Mouse (Mus musculus): ENCODE measurements around the gene Olfr329-ps.
"Not testable (repeated sequence)": the region's sequence is repeated elsewhere in the genome, so short reads cannot be mapped to it uniquely, and the experiment has no call there.

Olfr329-ps gene

DNA sequence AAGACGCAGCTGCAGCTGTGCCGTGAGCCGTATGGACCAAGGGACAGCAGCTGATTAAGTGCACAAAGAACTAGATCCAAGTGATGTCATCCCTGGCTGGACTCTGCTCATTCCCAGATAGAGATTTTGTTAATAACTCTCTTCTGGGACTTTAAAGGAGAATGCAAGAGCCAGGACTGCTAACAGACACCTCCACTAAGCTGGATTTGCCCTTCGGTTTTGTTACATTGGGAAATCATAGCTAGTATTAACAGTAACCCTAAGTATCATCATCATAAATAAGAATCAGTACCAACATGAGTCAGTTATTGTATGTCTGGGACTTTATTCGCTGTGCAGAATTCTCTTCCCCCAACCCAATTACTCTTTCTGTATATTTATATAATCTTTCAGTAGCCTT, at the start of gene Olfr329-ps:
Gene Olfr329-ps (minus strand): TSS at position 101 of the 400 bp plus-strand sequence.
- no peak for DNase-seq (ENCODE audit: low spot score)

DNA sequence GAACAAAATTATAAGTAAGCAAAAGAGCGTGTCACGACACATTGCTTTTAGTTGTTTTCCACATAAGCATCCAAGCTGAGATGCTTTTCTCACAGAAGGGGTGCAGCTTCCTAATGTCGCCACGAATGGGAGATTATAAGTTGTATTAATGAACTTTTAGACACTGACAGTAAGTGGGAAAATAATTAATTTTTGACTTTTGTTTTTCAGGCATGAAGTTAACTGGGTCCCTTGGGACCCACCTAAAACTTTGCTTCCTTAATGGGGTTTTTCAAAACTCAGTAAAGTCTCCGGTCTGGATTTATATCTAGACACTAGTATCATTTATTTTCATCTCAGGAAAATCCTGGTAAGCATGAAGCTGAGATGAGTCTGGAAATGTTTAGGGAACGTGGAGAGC, 48.6 kb upstream of the Olfr329-ps start, which contains the start of gene Olfr324:
Gene Olfr324 (plus strand): TSS at position 301 of the 400 bp plus-strand sequence.
- no peak for DNase-seq (ENCODE audit: low spot score)

DNA sequence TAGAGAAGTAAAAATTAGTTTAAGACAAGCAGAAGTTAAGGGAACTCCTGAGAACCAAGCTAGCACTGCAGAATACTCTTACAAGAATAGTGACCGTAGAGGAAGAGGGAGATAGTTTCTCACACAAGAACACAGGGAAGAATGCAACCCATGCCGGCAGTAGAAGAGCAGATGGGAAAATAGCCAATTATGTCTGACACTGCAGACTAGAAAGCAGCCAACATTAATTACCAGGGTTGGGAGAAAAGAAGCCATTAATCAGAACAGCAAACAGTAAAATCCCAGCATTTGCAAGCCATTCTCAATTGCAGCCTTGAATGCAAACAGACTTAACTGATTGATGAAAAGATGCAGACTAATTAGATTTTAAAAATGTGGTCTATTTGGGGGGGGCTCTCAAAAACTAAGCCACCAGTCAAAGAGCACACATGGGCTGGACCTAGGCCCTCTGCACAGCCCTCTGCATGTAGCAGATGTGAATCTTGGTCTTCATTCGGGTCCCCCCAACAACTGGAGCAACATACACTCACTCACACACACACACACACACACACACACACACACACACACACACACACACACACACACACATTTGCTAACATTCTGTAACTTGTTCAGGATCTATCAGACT, 42.5 kb upstream of the Olfr329-ps start:
- no peak for DNase-seq (ENCODE audit: low spot score)

DNA sequence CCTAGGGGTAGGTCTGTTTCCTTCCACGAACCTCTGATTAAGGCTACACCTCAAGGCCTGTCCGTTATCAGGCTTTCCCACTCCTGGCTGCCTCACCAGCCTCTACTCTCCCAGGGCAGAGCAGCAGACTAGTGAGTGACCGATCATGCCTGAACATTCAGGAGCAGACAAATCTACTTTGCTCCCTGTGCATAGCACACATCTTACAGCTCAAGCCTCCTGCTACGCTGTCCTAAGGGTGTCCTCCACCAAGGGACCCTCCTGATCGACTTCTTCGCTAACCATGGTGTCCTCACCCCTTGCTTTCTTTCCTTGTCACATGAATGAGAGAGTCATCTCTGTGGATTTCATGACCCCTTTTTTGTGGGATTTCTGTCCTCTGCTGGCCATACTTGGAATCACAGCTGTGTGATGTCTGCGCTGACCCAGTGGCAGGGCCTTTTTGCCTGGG, 41.7 kb upstream of the Olfr329-ps start:
- DNase-seq (ENCODE audit: low spot score), result peak; percentile 41

DNA sequence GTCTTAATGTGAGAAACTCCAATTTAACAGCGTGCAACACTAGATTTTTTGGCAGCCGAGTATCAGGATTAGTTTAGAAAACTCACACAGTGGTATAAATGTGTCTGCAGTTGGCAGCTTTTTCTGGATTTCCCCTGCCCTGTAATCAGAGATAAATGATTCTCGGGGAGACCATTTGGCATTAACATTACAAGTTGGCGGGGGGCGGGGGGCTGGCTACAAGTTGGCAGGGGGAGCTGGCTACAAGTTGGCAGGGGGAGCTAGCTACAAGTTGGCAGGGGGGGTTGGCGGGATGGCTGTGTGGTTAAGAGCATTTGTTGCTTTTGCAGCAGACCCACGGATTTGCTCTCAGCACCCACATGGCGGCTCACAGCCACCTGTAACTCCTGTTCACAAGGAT, 32.4 kb upstream of the Olfr329-ps start:
- DNase-seq (ENCODE audit: low spot score), result no peak

DNA sequence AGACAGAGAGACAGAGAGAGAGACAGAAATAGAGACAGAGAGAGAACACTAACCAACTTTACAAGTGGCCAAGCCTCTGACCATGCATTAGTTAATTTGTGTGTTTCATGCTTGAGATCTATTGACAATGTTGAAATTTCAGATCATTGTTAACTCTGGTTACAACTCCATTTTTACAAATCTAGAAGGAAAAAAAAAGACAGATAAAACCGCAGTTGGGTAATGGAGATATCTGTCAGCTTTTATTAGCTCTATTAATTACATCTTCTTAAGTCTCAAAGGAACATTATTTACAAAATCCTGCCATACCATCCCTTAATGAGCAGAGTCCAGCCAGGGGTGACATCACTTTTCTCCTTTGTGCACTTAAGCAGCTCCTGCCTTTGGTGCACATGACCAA, 31.2 kb upstream of the Olfr329-ps start, which contains the start of gene Olfr325:
Gene Olfr325 (plus strand): TSS at position 301 of the 400 bp plus-strand sequence.
- no peak for DNase-seq (ENCODE audit: low spot score)

DNA sequence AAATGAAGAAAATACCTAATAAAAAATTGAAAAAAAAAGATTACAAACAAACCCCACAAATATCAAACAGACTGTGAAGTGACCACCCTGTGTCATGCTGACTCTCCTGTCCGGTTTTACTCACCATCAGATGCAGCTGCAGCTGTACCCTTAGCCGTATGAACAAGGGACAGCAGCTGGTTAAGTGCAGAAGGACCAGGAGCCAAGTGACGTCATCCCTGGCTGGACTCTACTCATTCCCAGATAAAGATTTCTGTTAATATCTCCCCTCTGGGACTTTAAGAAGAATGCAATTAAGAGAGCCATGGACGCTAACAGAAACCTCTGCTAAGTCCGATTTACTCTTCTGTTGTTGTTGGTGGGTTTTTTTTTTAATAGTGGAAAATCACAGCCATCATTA, 24.2 kb upstream of the Olfr329-ps start, which contains the start of gene Olfr224:
Gene Olfr224 (minus strand): TSS at position 149 of the 400 bp plus-strand sequence.
- DNase-seq (ENCODE audit: low spot score), result no peak

DNA sequence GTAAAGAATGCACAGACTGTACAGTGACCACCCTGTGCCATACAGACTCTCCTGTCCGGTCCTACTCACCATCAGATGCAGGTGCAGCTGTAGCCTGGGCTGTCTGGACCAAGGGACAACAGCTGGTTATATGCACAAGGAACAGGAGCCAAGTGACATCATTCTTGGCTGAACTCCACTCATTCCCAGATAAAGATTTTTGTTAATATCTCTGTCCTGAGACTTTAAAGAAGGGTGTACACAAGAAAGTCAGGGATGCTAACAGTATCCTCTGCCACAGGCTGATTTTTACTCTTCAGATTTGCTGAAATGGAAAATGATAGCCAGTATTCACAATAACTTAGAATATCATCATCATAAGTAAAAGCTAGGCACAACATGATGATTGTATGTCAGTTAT, 9.3 kb upstream of the Olfr329-ps start, which contains the start of gene Olfr328:
Gene Olfr328 (minus strand): TSS at position 101 of the 400 bp plus-strand sequence.
- no peak for DNase-seq (ENCODE audit: low spot score)

DNA sequence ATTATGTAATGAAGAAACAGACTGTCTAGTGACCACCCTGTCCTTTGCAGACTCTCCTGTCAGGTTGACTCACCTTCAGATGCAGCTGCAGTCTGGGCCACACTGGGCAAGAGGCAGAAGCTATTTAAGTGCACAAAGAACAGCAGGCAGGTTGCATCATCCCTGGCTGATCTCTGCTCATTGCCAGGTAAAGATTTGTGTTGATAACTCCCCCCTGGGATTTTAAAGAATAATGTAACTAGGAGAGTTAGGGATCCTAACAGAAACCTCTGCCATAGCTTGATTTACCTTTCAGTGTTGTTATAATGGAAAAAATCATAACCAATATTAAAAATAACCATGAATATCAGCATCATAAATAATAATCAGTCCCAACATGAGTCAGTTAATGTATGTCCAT, 11.5 kb downstream of the Olfr329-ps start, which contains the start of gene Olfr330:
Gene Olfr330 (minus strand): TSS at position 101 of the 400 bp plus-strand sequence.
- not testable (repeated sequence) for DNase-seq (ENCODE audit: low spot score)

DNA sequence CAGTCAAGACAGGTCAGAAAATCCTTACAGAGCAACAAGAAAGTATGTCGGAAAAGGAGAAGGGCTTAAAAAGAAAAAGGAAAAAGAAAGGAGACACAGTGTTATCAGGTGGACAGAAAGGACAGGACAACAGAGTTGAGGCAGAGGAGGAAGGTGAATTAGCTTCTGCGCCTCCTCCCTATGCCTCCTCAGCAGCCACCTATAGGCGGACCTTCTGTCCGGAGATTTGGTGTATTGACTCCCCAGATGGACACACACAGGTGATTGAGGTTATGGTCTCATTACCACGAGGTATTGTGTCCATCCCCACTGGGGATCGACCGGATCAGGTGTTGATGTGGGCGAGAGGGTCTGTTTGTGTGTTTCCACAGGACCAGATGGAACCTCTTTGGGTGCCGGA, 26.5 kb downstream of the Olfr329-ps start:
- DNase-seq (ENCODE audit: low spot score), result not testable (repeated sequence)

DNA sequence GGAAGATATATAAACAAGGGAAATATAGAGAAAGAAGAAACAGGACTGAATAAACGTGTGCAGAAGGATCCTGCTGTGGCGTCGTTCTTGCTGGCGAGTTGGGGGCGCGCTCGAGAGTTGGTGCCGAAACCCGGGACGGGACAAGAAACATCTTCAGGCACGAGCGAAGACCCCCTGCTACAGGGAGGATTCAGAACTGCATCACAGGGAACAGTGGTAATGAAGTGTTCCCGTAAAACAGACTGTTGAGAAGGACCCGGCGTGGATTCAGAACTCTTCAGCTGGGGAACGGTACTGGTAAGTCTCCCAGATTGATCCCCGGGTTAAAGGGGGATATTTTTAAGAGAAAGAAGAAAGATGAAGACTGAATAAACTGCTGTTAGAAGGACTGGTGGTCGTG, 27.3 kb downstream of the Olfr329-ps start:
- not testable (repeated sequence) for DNase-seq (ENCODE audit: low spot score)

DNA sequence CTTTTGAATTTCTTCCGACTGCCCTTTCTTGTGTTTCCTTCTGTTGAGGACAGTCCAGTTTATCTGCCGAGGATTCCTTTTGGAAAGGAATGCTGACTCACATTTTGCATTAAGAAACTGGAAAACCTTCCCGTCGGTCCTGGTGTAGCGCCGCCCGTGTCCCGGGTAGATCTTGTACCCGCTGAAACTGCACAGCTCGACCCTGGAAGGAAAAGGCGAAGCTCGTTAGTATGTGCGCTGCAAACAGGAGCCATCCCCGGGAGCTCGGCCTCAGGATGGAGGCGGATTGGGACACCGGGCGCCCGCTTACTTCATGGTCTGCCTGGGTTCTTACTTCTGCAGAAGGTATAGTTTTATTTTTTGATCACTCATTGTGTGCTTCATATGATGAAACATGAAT, 37.2 kb downstream of the Olfr329-ps start:
- DNase-seq (ENCODE audit: low spot score), result not testable (repeated sequence)

DNA sequence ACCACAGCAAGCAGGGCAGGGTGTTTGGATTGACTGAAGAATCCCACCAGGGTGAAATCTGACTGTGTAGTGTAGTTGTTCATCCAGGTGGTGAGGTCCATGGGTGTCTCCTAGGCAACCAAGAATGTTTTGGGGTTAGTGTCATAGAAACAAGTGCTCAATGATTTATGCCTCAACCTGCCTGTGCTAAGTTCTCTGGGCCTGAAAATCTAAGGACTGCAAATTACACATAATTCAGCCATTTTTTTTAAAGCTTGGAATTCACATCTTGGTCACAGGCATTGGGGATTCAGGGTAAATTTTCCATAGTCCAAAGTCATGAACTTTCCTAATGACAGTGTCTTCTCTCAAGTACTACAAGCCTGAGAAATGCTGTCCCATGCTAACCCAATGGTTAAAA, 43.8 kb downstream of the Olfr329-ps start, which contains the start of gene Olfr331:
Gene Olfr331 (minus strand): TSS at position 101 of the 400 bp plus-strand sequence.
- not testable (repeated sequence) for DNase-seq (ENCODE audit: low spot score)

DNA sequence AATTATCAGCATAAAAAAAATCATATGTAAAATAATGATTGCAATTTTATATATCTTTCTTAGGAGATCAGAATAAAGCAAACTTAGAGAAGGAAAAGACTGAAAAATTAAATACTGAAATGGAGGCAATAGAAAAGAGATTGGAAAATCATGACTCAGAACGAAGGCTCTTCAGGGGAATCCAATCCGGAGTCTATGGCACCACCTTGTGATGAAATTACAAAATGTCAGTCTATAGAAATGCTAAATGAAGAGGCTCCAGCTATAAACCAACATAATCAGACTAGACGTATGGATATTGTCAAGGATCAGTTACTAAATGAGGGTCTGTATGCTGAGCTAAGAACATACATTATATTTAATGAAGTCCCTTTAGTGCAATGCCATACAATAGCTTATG, 46.9 kb downstream of the Olfr329-ps start:
- DNase-seq (ENCODE audit: low spot score), result peak; percentile 23

DNA sequence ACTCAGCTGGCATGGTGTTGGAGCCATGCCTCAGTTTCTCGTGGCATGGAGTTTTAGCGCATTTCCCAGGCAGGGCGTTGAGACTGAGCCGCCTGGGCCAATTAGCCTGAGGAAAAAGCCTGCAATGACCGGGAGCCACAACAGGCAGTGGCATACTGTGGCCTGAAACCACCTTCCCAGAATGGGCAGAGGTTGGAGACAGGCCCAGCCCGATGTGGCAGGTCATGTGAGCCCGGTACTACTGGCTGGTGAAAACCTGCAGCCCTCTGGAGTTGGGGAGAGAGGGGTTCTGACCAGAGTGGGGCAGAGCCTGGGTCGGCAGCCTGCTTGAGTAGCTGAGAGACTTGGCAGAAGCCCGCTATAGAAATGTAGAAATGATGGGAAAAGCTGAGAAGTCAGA, 47.5 kb downstream of the Olfr329-ps start:
- no peak for DNase-seq (ENCODE audit: low spot score)

DNA sequence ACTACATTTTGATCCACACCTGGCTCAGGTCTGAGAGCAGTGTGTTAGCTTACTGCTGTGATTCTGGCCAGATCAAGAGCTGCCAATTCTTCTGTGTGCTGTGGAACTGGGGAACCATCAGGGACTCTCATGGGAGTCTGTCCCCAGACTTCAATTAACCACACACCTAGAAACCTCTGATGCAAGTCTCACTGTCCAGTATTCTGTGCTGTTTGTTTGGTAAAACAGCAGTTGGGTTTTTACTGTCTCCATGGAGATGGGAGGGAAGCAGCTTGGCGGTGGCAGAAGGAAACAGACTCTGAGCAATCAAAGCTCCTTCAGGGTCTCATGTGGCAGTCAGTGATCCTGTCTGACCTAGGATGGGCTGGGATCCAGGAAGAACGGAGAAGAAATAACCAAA, 53.8 kb downstream of the Olfr329-ps start, which contains the start of gene Olfr332:
Gene Olfr332 (minus strand): TSS at position 101 of the 400 bp plus-strand sequence.
- no peak for DNase-seq (ENCODE audit: low spot score)

Data from MN1 (cell line).